Comparison of ENCODE assay signal across 11 mouse cellular contexts in the genomic region with DNA sequence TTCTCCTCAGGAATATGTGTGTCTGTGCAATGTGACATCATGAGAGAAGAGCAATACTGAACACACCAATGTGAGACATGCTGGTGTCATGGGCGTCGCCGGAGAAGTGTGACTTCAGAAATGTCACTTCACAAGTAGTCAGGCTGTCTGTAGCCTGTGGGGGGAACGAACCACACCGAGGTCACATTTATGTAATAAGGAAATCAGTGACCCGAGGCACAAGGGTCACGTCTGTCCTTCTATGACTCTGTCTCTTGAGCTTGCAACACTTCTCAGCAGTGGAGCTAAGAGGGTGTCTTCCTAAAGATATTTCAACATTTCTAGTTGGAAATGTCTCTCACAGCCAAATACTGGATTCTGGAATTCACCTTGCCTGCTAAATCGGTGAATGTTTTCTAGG. TPM values are rescaled to one million over a fixed set of nuclear protein-coding genes. Genes with fewer than 3 reads are reported as not detected.
A peak's percentile ranks its signal among the peaks of the same experiment; 100 is the strongest.
DNase-seq lines count a peak whose midpoint lies in the region; ATAC-seq and TF ChIP-seq lines count a peak whose summit lies in the region.
"Had no signal": no experiment of that assay in that cellular context is flagged by ENCODE, and none has a peak within 500 bp of the region (broad histone marks: within the 10 kb centered on the region; RNA-seq: fewer than 3 reads in every experiment).

No protein-coding gene starts in this region.

- no peak for ATAC-seq in kidney, embryonic 15.5 days (replicated peaks; ENCODE audit: low FRiP score)
- ATAC-seq in embryonic facial prominence, embryonic 13.5 days (ENCODE audit: insufficient number of reproducible peaks, insufficient read depth, low FRiP score, low TSS enrichment, low read depth) = no peak
- ATAC-seq in hindbrain, embryonic 14.5 days (ENCODE audit: low FRiP score) = no peak
- ATAC-seq in midbrain, postnatal 0 days (ENCODE audit: low FRiP score) = no peak

- peak overlapping the region; percentile 66 for H3K4me2 ChIP-seq in kidney, embryonic 15.5 days
- H3K4me2 ChIP-seq in embryonic facial prominence, embryonic 13.5 days = 0 out of 2 replicates have a peak overlapping the region, but pooled peaks have one; percentile 64
- H3K4me2 ChIP-seq in hindbrain, embryonic 14.5 days (replicated peaks) = peak overlapping the region; percentile 60
- peak overlapping the region; percentile 55 for H3K4me2 ChIP-seq in midbrain, postnatal 0 days (ENCODE audit: low read depth, low read length, poor library complexity, severe bottlenecking)

- DNase-seq in kidney, postnatal 14 days = no peak
- no peak for DNase-seq in hindbrain, embryonic 14.5 days (ENCODE audit: low spot score)
- no peak for DNase-seq in midbrain, postnatal 0 days (ENCODE audit: low spot score)
- DNase-seq in adrenal gland, postnatal 4 days (ENCODE audit: low spot score in 2 of 2) = no peak
- no peak for DNase-seq in adrenal gland, adult (ENCODE audit: inconsistent age in 2 of 2, low spot score in 1 of 2)
- DNase-seq: adrenal gland, adult 8-10 months; cerebellum, postnatal 25 days had no signal

- H3K27ac ChIP-seq in kidney, embryonic 15.5 days = no peak overlapping the region
- H3K27ac ChIP-seq in embryonic facial prominence, embryonic 13.5 days = no peak overlapping the region
- H3K27ac ChIP-seq in hindbrain, embryonic 14.5 days = no peak overlapping the region
- no peak overlapping the region for H3K27ac ChIP-seq in midbrain, postnatal 0 days (ENCODE audit: low read depth, low read length)
- H3K27ac ChIP-seq: lung, embryonic 15.5 days had no signal

- H3K36me3 ChIP-seq in kidney, embryonic 15.5 days = no peaks in the 10 kb centered on the region
- H3K36me3 ChIP-seq in embryonic facial prominence, embryonic 13.5 days = no peaks in the 10 kb centered on the region
- H3K36me3 ChIP-seq in hindbrain, embryonic 14.5 days (replicated peaks; ENCODE audit: control insufficient read depth, insufficient read depth) = no peaks in the 10 kb centered on the region
- H3K36me3 ChIP-seq in midbrain, postnatal 0 days (ENCODE audit: insufficient read depth, low read length) = no peaks in the 10 kb centered on the region
- H3K36me3 ChIP-seq: lung, embryonic 15.5 days had no signal

- no peak overlapping the region for H3K9ac ChIP-seq in kidney, embryonic 15.5 days
- no peak overlapping the region for H3K9ac ChIP-seq in embryonic facial prominence, embryonic 13.5 days
- H3K9ac ChIP-seq in hindbrain, embryonic 14.5 days = peak overlapping the region; percentile 51; the same call in 1 of the 2 replicates
- H3K9ac ChIP-seq in midbrain, postnatal 0 days (replicated peaks; ENCODE audit: low read length, poor library complexity, severe bottlenecking) = peak overlapping the region; percentile 47; the same call in 1 of the 2 replicates
- H3K9ac ChIP-seq: lung, embryonic 15.5 days had no signal

- WGBS in kidney, embryonic 15.5 days = 24% methylated on average over 8 of the region's 8 CpGs
- WGBS in embryonic facial prominence, embryonic 13.5 days = 48% methylated on average over 8 of the region's 8 CpGs
- WGBS in hindbrain, embryonic 14.5 days = 38% methylated on average over 8 of the region's 8 CpGs
- WGBS in midbrain, postnatal 0 days = 54% methylated on average over 8 of the region's 8 CpGs

- no peak for TF ChIP-seq CTCF in midbrain, postnatal 0 days (IDR thresholded peaks at IDR 0.05)

- no peak overlapping the region for H3K4me3 ChIP-seq in kidney, embryonic 15.5 days (replicated peaks)
- H3K4me3 ChIP-seq in embryonic facial prominence, embryonic 13.5 days = no peak overlapping the region
- peak overlapping the region; percentile 25; the same call in 1 of the 2 replicates for H3K4me3 ChIP-seq in hindbrain, embryonic 14.5 days (replicated peaks; ENCODE audit: low read length)
- peak overlapping the region; percentile 29; the same call in 1 of the 2 replicates for H3K4me3 ChIP-seq in midbrain, postnatal 0 days (ENCODE audit: low read depth, low read length)

- H3K4me1 ChIP-seq in kidney, embryonic 15.5 days = peaks cover 17% of the 10 kb centered on the region
- peaks cover 13% of the 10 kb centered on the region for H3K4me1 ChIP-seq in embryonic facial prominence, embryonic 13.5 days
- peaks cover 9% of the 10 kb centered on the region for H3K4me1 ChIP-seq in hindbrain, embryonic 14.5 days (replicated peaks; ENCODE audit: control insufficient read depth, insufficient read depth, low read length)
- H3K4me1 ChIP-seq in midbrain, postnatal 0 days (ENCODE audit: insufficient read depth, low read length) = no peaks in the 10 kb centered on the region

- H3K9me3 ChIP-seq in kidney, embryonic 15.5 days (replicated peaks) = no peaks in the 10 kb centered on the region
- no peaks in the 10 kb centered on the region for H3K9me3 ChIP-seq in embryonic facial prominence, embryonic 13.5 days
- H3K9me3 ChIP-seq in hindbrain, embryonic 14.5 days (ENCODE audit: control insufficient read depth, low read length) = 0 out of 2 replicates have a peak, but pooled peaks cover 4% of the 10 kb centered on the region
- no peaks in the 10 kb centered on the region for H3K9me3 ChIP-seq in midbrain, postnatal 0 days (ENCODE audit: low read length)
- H3K9me3 ChIP-seq: lung, embryonic 15.5 days had no signal

- H3K27me3 ChIP-seq in kidney, embryonic 15.5 days = peaks cover 8% of the 10 kb centered on the region; the same call in 1 of the 2 replicates
- H3K27me3 ChIP-seq in embryonic facial prominence, embryonic 13.5 days = no peaks in the 10 kb centered on the region; the same call in 1 of the 2 replicates
- no peaks in the 10 kb centered on the region for H3K27me3 ChIP-seq in hindbrain, embryonic 14.5 days (ENCODE audit: control insufficient read depth, insufficient read depth, low read length)
- H3K27me3 ChIP-seq in midbrain, postnatal 0 days (ENCODE audit: insufficient read depth, low read length) = no peaks in the 10 kb centered on the region
- H3K27me3 ChIP-seq: CH12.LX; lung, embryonic 15.5 days had no signal

RNA-seq across cellular contexts. Expression of a gene that starts 27.2 kb away (rescaled TPM):
- 120 and 125 TPM in 2 replicates for polyA plus RNA-seq in kidney, embryonic 15.5 days (2015; fragmentation: Nextera tagmentation; extraction: Ambion mirVana)
- polyA plus RNA-seq in embryonic facial prominence, embryonic 13.5 days (2015; fragmentation: Nextera tagmentation; extraction: Ambion mirVana) = 114 and 117 TPM in 2 replicates
- polyA plus RNA-seq in hindbrain, embryonic 14.5 days (2014; fragmentation: Nextera tagmentation; extraction: Ambion mirVana) = 99.5 and 103 TPM in 2 replicates
- 61.3 and 64.8 TPM in 2 replicates for total RNA-seq in midbrain, postnatal 0 days (2014; rRNA removed)
- polyA plus RNA-seq in midbrain, postnatal 0 days (2015; fragmentation: Nextera tagmentation; extraction: Ambion mirVana) = 102 and 104 TPM in 2 replicates
- total RNA-seq in adrenal gland, postnatal 4 days (2021) = 10 to 100 TPM; 40.7 to 45.2 TPM

RNA-seq across cellular contexts. Expression of a gene that starts 42.4 kb away (rescaled TPM):
- 24.8 and 25.0 TPM in 2 replicates for polyA plus RNA-seq in kidney, embryonic 15.5 days (2015; fragmentation: Nextera tagmentation; extraction: Ambion mirVana)
- 28.5 and 31.4 TPM in 2 replicates for polyA plus RNA-seq in embryonic facial prominence, embryonic 13.5 days (2015; fragmentation: Nextera tagmentation; extraction: Ambion mirVana)
- polyA plus RNA-seq in hindbrain, embryonic 14.5 days (2014; fragmentation: Nextera tagmentation; extraction: Ambion mirVana) = 27.4 and 28.5 TPM in 2 replicates
- 15.8 and 25.8 TPM in 2 replicates for total RNA-seq in midbrain, postnatal 0 days (2014; rRNA removed)
- polyA plus RNA-seq in midbrain, postnatal 0 days (2015; fragmentation: Nextera tagmentation; extraction: Ambion mirVana) = 17.1 and 20.5 TPM in 2 replicates
- total RNA-seq in adrenal gland, postnatal 4 days (2021) = 10 to 100 TPM; 26.2 to 27.9 TPM

Comparison
In these comparisons a context has a peak if more than half of its experiments do, and no peak if none do; other contexts are left out.
1. H3K4me3 ChIP-seq: peak in hindbrain, embryonic 14.5 days (single experiment) and midbrain, postnatal 0 days (single experiment); none in kidney, embryonic 15.5 days (single experiment) and embryonic facial prominence, embryonic 13.5 days (single experiment).
2. H3K9ac ChIP-seq: peak in hindbrain, embryonic 14.5 days (single experiment) and midbrain, postnatal 0 days (single experiment); none in kidney, embryonic 15.5 days (single experiment) and embryonic facial prominence, embryonic 13.5 days (single experiment).
3. Peak in every context shown above with its lines, with median percentiles within 50 percentile points of each other: H3K4me2 ChIP-seq.